Mouse (Mus musculus) ES-E14 (cell line): ENCODE results near the gene Fabp2. TPM values are rescaled to one million over a fixed set of nuclear protein-coding genes. Genes with fewer than 3 reads are reported as not detected.

ENCODE experiments used
- DNase-seq: peaks from one replicate; pipeline ENCODE4 v3.0.0-alpha.2; 2013; ENCODE audit warnings: low read depth, low spot score
- H3K27ac ChIP-seq: 2 replicates; pipeline ENCODE4 v1.5.1; 2012; ENCODE audit warnings: low read depth, mild to moderate bottlenecking, low read length, moderate library complexity, mixed read lengths; ENCODE audit not compliant: poor library complexity, insufficient read depth, severe bottlenecking
- H3K36me3 ChIP-seq: 2 replicates; pipeline ENCODE4 v1.6.1; 2012; ENCODE audit warnings: mild to moderate bottlenecking, low read length, moderate library complexity, mixed read lengths; ENCODE audit not compliant: control insufficient read depth, poor library complexity, insufficient read depth, severe bottlenecking
- H3K4me1 ChIP-seq, 2 experiments: fragments of 150-350 bp in 1 of 2; sonication (generic) in 1 of 2; 2 replicates each; pipeline ENCODE4 v1.6.1; 2012; ENCODE audit warnings: low read length in 2 of 2, mild to moderate bottlenecking in 1 of 2, mixed read lengths in 1 of 2; ENCODE audit not compliant: control insufficient read depth in 2 of 2, insufficient read depth in 2 of 2, poor library complexity in 1 of 2
- H3K4me3 ChIP-seq, 2 experiments: fragments of 150-350 bp in 1 of 2; sonication (generic) in 1 of 2; 2 replicates each; pipeline ENCODE4 v1.5.1; 2012; ENCODE audit warnings: low read length in 2 of 2, low read depth in 1 of 2, mild to moderate bottlenecking in 1 of 2, mixed read lengths in 1 of 2; ENCODE audit not compliant: insufficient read depth in 1 of 2, poor library complexity in 1 of 2, severe bottlenecking in 1 of 2
- H3K9ac ChIP-seq: 2 replicates; pipeline ENCODE4 v1.6.1; 2012; ENCODE audit warnings: low read depth, mild to moderate bottlenecking, low read length, mixed read lengths; ENCODE audit not compliant: poor library complexity, insufficient read depth, severe bottlenecking
- H3K9me3 ChIP-seq: fragments of 150-350 bp; sonication (generic); 2 replicates; pipeline ENCODE4 v1.6.1; 2012; ENCODE audit warnings: low read depth, mild to moderate bottlenecking, low read length; ENCODE audit not compliant: control insufficient read depth, insufficient read depth
- CHD2 ChIP-seq: IDR thresholded peaks from 2 replicates; pipeline ENCODE4 v1.6.1; 2014; ENCODE audit warnings: mild to moderate bottlenecking, low read depth, low read length, inconsistent platforms
- HCFC1 ChIP-seq: IDR thresholded peaks from 2 replicates; pipeline ENCODE4 v1.6.1; 2012; ENCODE audit warnings: low read length, inconsistent platforms, borderline replicate concordance; ENCODE audit not compliant: insufficient read depth
- MAFK ChIP-seq: IDR thresholded peaks from 2 replicates; pipeline ENCODE4 v1.6.1; 2014; ENCODE audit warnings: mild to moderate bottlenecking, low read depth, low read length, inconsistent platforms; ENCODE audit not compliant: insufficient read depth
- ZC3H11A ChIP-seq: IDR thresholded peaks from 2 replicates; pipeline ENCODE4 v1.6.1; 2012; ENCODE audit warnings: low read depth, mild to moderate bottlenecking, inconsistent platforms, low read length, borderline replicate concordance
- ZNF384 ChIP-seq: IDR thresholded peaks from 2 replicates; pipeline ENCODE4 v1.6.1; 2012; ENCODE audit warnings: low read depth, low read length, inconsistent platforms
- in situ Hi-C, 2 experiments: fragments of 600-800 bp; cut with MboI; formaldehyde crosslinking; loops; one replicate each; pipeline ENCODE4 v1.15.1; 2025; ENCODE audit warnings: low sequenced_read_pairs in 2 of 2, inconsistent platforms in 1 of 2; ENCODE audit not compliant: unreplicated experiment in 2 of 2
- total RNA-seq: library from RNA; depleted of rRNA; stranded (reverse); fragments of 300-350 nt; gene quantifications from 2 replicates; pipeline ENCODE4 v1.2.3, GENCODE M21; 2012

Gene Fabp2
- total RNA-seq, 1 experiment, result not detected

DNA sequence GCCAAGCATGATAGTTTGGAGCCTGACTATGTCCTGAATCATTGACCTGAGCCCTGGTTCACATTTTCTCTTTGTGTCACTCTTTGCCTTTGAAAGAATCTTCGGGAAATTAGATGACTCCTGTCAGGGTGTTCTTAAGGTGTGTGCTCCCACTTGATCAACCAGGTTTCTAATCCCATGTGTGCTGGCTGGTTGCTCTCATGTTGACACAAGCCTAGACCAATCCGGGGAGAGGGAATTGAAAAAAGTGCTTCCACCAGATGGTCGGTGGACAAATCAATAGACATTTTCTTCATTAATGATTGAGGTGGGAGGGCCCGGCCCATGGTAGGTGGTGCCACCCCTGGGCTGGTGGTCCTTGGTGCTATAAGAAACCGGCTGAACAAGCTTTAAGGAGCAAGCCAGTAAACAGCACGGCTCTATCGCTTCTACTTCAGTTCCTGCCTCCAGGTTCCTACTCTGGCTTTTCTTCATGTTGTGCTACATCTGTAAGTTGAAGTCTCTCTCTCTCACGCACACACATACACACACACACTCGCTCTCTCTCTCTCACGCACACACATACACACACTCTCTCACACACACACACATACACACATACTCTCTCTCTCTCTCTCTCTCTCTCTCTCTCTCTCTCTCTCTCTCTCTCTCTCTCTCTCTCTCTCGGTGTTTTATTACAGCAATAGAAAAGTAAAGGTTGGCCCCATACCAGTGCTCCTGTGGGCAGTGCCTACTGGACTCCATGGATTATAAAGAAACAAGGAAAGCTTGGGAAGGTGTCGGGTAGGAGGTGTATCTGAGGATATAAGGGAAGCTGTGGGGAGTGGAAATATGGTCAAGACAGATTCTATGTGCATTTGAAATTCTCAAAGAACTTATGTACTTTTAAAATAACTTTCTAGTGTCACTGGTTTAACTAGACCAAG is 34.0 kb upstream of the Fabp2 start:
- H3K36me3 ChIP-seq, result no peaks in the 10 kb centered on the region
- no peak overlapping the region for H3K9ac ChIP-seq
- H3K4me3 ChIP-seq, result no peak overlapping the region
- H3K27ac ChIP-seq, result no peak overlapping the region
- H3K9me3 ChIP-seq, result no peaks in the 10 kb centered on the region
- TF ChIP-seq ZC3H11A (no peak), ZNF384 (no peak), MAFK (no peak), HCFC1 (no peak), CHD2 (no peak)
- in situ Hi-C loops, result no loop called here
- no peak for DNase-seq
- H3K4me1 ChIP-seq, result no peaks in the 10 kb centered on the region

- no peaks in the 10 kb centered on the region for H3K36me3 ChIP-seq
- H3K4me3 ChIP-seq, result no peak overlapping the region
- H3K9me3 ChIP-seq, result no peaks in the 10 kb centered on the region
- H3K9ac ChIP-seq, result no peak overlapping the region
- TF ChIP-seq CHD2, result no peak
- TF ChIP-seq MAFK, result no peak
- TF ChIP-seq ZC3H11A, result no peak
- no peak for TF ChIP-seq HCFC1
- no peak for TF ChIP-seq ZNF384
- in situ Hi-C loops, result no loop called here
- DNase-seq, result no peak
- no peaks in the 10 kb centered on the region for H3K4me1 ChIP-seq
- H3K27ac ChIP-seq, result no peak overlapping the region
Observed at GRCm38 (mm10) chr3:122865092-122865491, 29.8 kb upstream of the Fabp2 start.

- no peak for TF ChIP-seq HCFC1
- TF ChIP-seq ZNF384, result no peak
- TF ChIP-seq MAFK, result no peak
- no peak overlapping the region for H3K9ac ChIP-seq
- H3K27ac ChIP-seq, result no peak overlapping the region
- H3K4me3 ChIP-seq, result no peak overlapping the region
- no peak for DNase-seq
- no peaks in the 10 kb centered on the region for H3K36me3 ChIP-seq
- H3K9me3 ChIP-seq, result no peaks in the 10 kb centered on the region
- no peaks in the 10 kb centered on the region for H3K4me1 ChIP-seq
- in situ Hi-C loops, result no loop called here
Observed at GRCm38 (mm10) chr3:122868270-122868669, 26.6 kb upstream of the Fabp2 start.

DNA sequence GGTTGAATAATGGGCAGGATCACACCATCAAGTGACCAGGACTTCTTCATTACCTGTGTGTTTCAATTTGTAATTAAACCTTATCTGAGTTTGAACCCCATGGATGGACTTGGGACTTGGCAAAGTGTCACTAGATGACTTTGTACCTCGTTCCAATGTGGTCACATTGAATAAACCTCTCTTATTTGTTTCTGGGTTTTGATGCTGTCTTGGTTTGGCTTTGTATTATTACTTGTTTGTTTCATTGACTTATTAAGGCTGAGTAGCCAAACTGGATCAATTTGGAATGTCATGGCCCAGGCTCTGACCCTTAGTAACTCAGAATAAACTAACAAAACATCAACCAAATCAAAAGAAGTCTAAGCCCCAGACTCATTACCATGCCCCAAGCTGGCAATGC is 23.3 kb upstream of the Fabp2 start:
- Histone ChIP-seq H3K36me3 (no peaks in the 10 kb centered on the region), H3K4me3 (no peak overlapping the region), H3K27ac (no peak overlapping the region), H3K4me1 (no peaks in the 10 kb centered on the region), H3K9ac (no peak overlapping the region), H3K9me3 (no peaks in the 10 kb centered on the region)
- TF ChIP-seq HCFC1 (no peak), CHD2 (no peak), ZC3H11A (no peak), MAFK (no peak), ZNF384 (no peak)
- DNase-seq, result no peak
- in situ Hi-C loops, result no loop called here

- no peak for TF ChIP-seq CHD2
- H3K9ac ChIP-seq, result no peak overlapping the region
- H3K4me1 ChIP-seq, result no peaks in the 10 kb centered on the region
- H3K4me3 ChIP-seq, result no peak overlapping the region
- no peak for DNase-seq
- no peaks in the 10 kb centered on the region for H3K9me3 ChIP-seq
- in situ Hi-C loops, result no loop called here
- H3K36me3 ChIP-seq, result no peaks in the 10 kb centered on the region
- H3K27ac ChIP-seq, result no peak overlapping the region
Observed at GRCm38 (mm10) chr3:122876870-122877269, 18.0 kb upstream of the Fabp2 start.
